Mouse (Mus musculus): ENCODE measurements around the gene Arl4a.

GRCm38 (mm10) chr12:40004766-40005165 is 33.1 kb downstream of the Arl4a start:
- TF ChIP-seq GATA1 (IDR thresholded peaks at IDR 0.05; ENCODE audit: borderline replicate concordance, low read length) (no peak), FLI1 (IDR thresholded peaks at IDR 0.05; ENCODE audit: low read length) (no peak)

Data from megakaryocyte, embryonic 14.5 days (primary cell).